Mouse (Mus musculus): ENCODE results near the gene Snap25.
A peak's percentile ranks its signal among the peaks of the same experiment; 100 is the strongest.

Gene Snap25

GRCm38 (mm10) chr2:136713299-136713758 is at the start of gene Snap25:
Snap25 (plus strand) TSS chr2:136713453.
- peak; percentile 96 for DNase-seq (ENCODE audit: low read depth, low spot score)

GRCm38 (mm10) chr2:136666951-136667350 is 46.3 kb upstream of the Snap25 start:
- no peak for DNase-seq (ENCODE audit: low read depth, low spot score)

GRCm38 (mm10) chr2:136669183-136669582 is 44.1 kb upstream of the Snap25 start:
- DNase-seq (ENCODE audit: low read depth, low spot score), result no peak

- no peak for DNase-seq (ENCODE audit: low read depth, low spot score)
These were observed 43.6 kb upstream of the Snap25 start for GRCm38 (mm10) chr2:136669665-136670064.

GRCm38 (mm10) chr2:136670539-136671271 is 42.5 kb upstream of the Snap25 start:
- DNase-seq (ENCODE audit: low read depth, low spot score), result peak; percentile 74

- DNase-seq (ENCODE audit: low read depth, low spot score), result peak; percentile 74
These were observed 39.0 kb upstream of the Snap25 start for GRCm38 (mm10) chr2:136674077-136674757.

GRCm38 (mm10) chr2:136676196-136676595 is 37.1 kb upstream of the Snap25 start:
- DNase-seq (ENCODE audit: low read depth, low spot score), result no peak

- DNase-seq (ENCODE audit: low read depth, low spot score), result peak; percentile 12
These were observed 36.3 kb upstream of the Snap25 start for GRCm38 (mm10) chr2:136676918-136677445.

GRCm38 (mm10) chr2:136678321-136679161 is 34.7 kb upstream of the Snap25 start:
- peak; percentile 84 for DNase-seq (ENCODE audit: low read depth, low spot score)

GRCm38 (mm10) chr2:136679280-136680221 is 33.7 kb upstream of the Snap25 start:
- peak; percentile 95 for DNase-seq (ENCODE audit: low read depth, low spot score)

- no peak for DNase-seq (ENCODE audit: low read depth, low spot score)
These were observed 30.9 kb upstream of the Snap25 start for GRCm38 (mm10) chr2:136682146-136682860.

- no peak for DNase-seq (ENCODE audit: low read depth, low spot score)
These were observed 27.1 kb upstream of the Snap25 start for GRCm38 (mm10) chr2:136686195-136686594.

- no peak for DNase-seq (ENCODE audit: low read depth, low spot score)
These were observed 25.9 kb upstream of the Snap25 start for GRCm38 (mm10) chr2:136687316-136687715.

- no peak for DNase-seq (ENCODE audit: low read depth, low spot score)
These were observed 23.8 kb upstream of the Snap25 start for GRCm38 (mm10) chr2:136689476-136689875.

- no peak for DNase-seq (ENCODE audit: low read depth, low spot score)
These were observed 21.6 kb upstream of the Snap25 start for GRCm38 (mm10) chr2:136691681-136692080.

GRCm38 (mm10) chr2:136699429-136700227 is 13.6 kb upstream of the Snap25 start:
- DNase-seq (ENCODE audit: low read depth, low spot score), result no peak

GRCm38 (mm10) chr2:136703376-136703775 is 9.9 kb upstream of the Snap25 start:
- no peak for DNase-seq (ENCODE audit: low read depth, low spot score)

GRCm38 (mm10) chr2:136711155-136711554 is 2.1 kb upstream of the Snap25 start:
- DNase-seq (ENCODE audit: low read depth, low spot score), result no peak
